Mouse (Mus musculus): ENCODE measurements around the gene AY074887.
A peak's percentile ranks its signal among the peaks of the same experiment; 100 is the strongest.
"Not testable (repeated sequence)": the region's sequence is repeated elsewhere in the genome, so short reads cannot be mapped to it uniquely, and the experiment has no call there.

The AY074887 gene

DNA sequence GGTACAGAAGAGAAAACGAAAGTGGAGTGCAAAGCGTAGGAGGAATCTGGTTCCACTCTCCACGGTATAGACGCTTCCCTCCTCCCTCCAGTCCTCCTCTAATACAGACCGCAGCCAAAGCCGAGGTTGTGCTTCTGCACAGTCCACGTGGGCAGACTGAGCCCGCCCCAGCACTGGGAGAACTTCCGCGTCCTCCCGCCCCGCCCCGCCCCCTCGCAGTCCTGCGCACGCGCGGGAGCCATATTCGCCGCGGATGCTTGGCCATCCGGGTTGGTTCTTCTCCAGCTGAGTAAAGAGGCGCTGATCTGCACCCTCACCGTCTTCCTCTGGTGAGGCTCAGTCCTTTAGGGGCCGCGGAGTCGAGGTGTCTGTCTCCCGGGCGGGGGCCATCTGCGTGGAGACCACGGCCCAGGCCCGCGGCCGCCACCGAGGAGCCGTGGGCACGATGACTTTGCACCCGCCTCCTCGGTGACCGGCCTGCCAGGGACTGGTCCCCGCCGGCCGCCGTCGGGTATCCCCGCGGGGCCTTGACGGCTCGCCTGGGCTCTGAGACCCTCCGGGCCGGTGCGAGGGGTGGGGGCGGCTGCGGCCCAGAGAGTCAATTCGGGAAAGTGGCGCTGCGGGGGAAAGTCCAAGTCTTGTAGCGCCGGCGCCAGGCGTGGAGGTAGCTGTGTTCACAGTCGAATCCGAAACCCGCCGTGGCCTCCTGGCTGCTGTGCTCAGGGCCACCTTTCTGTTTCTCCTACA is at the start of gene AY074887, which contains the start of gene Psma4:
Gene AY074887, minus strand, starts transcription at position 424 of the 747 bp plus-strand sequence.
Gene Psma4, plus strand, starts transcription at position 216 of the 747 bp plus-strand sequence.
- DNase-seq (ENCODE audit: low spot score in 2 of 2): peak; percentile 90

- DNase-seq (ENCODE audit: low spot score in 2 of 2): no peak
These were observed 44.8 kb upstream of the AY074887 start for GRCm38 (mm10) chr9:54995645-54996044.

GRCm38 (mm10) chr9:54994381-54994780 is 43.6 kb upstream of the AY074887 start:
- no peak for DNase-seq (ENCODE audit: low spot score in 2 of 2)

DNA sequence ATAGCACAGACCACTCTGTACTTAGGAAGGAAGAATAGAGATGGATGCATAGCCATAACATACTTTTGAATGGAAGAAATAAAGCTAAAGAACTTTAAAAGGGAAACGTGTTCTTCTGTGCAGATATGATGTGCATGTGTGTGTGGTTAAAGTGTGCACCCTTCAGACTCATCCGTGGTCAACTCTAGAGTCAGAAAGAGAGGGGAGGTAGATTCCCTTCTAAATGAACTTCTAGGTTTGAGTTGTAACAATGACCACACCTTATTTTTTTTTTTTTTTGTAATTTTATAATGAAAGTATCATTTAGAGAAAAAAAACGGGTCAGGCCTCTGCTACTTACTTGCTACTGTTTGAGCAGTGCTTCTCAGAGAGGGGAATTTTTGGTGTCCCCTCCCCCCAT is 39.6 kb upstream of the AY074887 start:
- DNase-seq (ENCODE audit: low spot score in 2 of 2): no peak

DNA sequence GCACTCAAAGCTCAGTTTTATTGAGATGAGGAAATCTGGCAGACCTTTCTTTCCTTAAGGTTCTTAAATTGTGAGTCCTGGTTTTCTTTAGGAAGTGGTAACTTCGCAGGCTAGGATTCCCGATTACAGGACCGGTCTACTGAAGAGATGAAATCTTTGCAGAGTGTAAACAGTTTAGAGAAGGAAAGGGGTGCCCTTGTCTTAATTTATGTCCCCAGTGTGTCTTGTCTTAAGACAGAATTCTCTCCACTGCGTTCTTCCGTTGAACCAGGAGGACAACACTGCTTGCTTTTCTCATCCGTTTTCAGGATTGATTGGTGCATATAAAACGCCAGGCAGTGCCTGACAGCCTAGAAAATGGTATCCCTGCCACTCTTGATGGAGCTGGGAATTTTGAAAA is 31.6 kb upstream of the AY074887 start:
- no peak for DNase-seq (ENCODE audit: low spot score in 2 of 2)

DNA sequence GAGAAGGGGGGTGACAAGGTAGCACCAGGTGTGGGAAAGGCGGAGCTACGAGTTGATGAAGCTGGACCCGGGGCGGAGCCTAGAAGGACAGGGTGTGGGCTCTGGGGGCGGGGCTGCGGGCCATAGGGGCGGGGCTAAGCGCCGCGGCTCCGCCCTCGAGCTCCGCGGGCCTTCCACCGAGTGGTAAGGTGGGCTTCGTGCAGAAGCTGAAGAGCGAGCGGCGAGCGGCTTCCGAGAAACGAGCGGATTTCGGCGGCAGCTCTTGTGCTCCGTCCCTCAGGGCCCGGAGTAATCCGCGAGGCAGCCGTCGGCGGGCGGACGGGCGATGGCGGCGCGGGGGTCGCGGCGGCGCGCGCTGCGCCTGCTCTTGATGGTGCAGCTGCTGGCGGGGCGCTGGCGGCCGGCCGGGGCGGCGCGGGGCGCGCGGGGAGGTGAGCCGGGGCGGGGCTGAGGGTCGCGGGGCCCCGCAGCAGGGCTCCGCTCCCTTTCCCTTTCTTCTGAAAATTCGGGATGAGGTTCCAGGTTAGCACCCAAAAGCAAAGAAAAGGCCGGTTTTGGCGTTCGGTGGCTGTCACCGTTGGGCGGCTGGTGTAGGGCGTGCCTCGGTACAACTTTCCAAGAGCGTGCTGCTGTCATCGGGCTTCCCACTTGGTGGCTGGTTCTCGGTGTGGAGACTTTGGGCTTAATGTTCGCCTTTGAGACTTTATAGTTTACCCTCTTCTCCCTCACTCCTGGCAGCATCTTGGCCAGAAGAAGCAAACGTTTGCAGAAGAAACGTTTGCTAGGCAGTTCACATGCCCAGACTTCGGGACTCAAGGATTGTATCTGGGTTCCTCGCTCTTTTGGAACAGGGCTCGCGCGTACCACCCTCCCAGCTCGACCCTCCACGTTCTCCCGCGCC is 30.7 kb upstream of the AY074887 start:
- DNase-seq (ENCODE audit: low spot score in 2 of 2): no peak

GRCm38 (mm10) chr9:54980674-54981073 is 29.9 kb upstream of the AY074887 start, which contains the start of gene Chrna5:
TSS of gene Chrna5 (plus strand) at chr9:54980880.
- DNase-seq (ENCODE audit: low spot score in 2 of 2): no peak

DNA sequence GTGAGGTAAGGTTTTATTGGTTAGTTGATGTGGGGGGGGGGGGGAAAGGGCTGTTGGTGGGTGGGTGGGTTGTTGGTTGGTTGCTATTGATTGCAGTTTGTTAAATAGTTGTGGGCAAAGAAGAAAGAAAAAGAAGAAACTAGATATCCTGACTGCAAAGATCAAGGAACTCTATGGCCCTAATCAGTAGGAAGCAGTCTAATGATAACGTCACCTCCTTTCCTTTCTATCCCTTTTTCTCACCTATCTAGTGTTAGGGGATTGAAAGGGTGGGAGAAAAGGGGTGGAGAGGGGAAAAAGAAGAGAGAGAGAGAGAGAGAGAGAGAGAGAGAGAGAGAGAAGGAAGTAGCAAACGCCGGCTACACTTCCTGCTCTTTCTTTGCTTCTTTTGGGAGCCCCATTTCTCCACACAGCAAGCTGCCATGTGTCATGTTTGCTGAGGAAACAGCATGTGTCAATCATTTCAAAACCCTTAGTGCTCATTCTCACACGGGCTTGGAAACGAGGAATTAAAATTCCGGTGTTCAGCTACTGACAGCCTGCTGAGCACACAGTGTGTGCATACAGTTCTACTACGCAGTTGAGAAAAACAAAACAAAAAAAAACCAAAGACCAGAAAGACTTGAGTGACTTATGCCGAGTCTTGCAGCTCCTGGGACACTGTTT is 19.3 kb upstream of the AY074887 start:
- no peak for DNase-seq (ENCODE audit: low spot score in 2 of 2)

DNA sequence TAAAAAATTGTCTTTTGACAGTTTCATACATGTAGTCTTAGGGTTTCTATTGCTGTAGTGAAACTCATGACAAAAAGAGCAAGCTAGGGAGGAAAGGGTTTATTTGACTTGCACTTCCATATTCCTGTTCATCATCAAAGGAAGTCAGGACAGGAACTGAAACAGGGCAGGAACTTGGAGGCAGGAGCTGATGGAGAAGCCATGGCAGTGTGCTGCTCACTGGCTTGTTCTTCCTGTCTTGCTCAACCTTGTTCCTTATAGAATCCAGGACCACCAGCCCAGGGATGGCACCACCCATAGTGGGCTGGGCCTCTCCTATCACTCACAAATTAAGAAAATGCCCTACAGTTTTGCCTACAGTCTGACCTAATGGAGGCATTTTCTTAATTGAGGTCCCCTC is 12.9 kb upstream of the AY074887 start:
- no peak for DNase-seq (ENCODE audit: low spot score in 2 of 2)

DNA sequence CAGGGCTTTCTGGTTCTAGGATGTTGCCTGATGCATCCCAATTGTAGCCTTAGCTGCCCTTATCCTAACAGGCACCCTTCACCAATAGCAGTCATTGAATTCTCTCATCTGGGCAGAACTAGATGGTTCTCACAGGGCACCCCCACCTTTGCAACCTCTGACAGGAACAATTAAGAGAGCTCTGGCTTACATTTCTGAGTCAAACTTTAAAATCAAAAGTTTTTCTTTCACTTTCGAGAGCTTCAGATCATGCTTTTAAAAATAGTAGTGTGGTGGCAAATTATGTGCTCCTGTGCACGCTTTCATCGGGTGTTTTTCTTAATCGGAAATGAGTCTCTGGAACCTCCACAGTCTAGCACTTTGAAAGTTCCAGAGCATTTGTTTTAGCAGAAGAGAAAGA is 10.3 kb upstream of the AY074887 start:
- DNase-seq (ENCODE audit: low spot score in 2 of 2): no peak

- DNase-seq (ENCODE audit: low spot score in 2 of 2): not testable (repeated sequence)
These were observed 636 bp downstream of the AY074887 start for GRCm38 (mm10) chr9:54950162-54950561.

DNA sequence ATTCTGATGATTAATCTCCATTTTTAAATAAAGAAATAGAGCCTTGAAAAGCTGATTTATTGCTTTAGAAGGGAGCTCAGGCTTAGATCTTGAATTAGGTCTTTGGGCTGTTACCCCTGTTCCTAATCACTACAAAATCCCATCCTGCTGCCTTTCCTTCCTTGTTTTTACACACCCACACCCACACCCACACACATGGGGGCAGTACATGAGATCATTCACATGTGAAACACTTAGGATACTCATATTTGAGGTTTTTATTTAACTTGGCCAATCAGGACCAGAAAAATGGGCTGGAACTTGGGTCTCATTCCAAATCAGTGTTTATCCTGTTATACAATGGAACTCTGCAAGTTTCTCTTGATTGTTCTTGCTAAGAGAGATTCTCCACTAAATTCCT is 1.3 kb downstream of the AY074887 start:
- no peak for DNase-seq (ENCODE audit: low spot score in 2 of 2)

GRCm38 (mm10) chr9:54946256-54946655 is 4.5 kb downstream of the AY074887 start:
- DNase-seq (ENCODE audit: low spot score in 2 of 2): peak in 1 of 2 experiments; percentile 41

- no peak for DNase-seq (ENCODE audit: low spot score in 2 of 2)
These were observed 6.3 kb downstream of the AY074887 start for GRCm38 (mm10) chr9:54944467-54944866.

DNA sequence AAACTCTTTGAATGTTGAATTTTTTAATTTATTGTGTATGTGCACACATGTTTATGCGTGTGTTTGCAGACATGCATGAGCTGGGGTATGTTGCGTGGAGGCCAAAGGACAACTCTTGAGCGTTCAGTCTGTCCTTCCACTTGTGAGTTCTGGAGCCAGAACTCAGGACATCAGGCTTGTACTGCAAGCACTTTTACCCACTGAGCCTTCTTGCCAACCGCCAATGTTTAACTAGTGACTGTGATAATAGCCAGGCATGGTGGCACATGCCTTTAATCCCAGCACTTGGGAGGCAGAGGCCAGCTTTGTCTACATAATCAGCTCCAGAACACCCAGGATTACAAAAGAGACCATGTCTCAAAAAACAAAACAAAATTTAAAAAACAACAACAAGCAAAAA is 8.7 kb downstream of the AY074887 start:
- DNase-seq (ENCODE audit: low spot score in 2 of 2): no peak

DNA sequence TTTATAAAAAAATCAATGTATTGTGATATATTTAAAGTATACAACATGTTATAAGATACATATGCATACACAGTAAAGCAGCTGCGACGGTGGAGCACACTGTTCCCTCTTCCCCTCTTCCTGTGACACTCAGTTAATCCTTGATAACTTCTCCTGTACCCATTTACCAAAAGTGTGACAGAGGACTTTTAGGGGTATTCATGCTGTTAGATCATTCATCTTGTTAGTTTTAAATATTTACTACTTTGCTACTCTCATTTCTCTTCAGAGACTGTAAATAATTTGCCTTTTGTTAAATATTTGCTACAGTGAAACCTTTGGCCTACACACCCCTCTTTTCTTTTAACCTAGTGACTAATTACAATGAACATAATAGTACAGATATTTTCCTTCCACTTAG is 18.4 kb downstream of the AY074887 start:
- no peak for DNase-seq (ENCODE audit: low spot score in 2 of 2)

GRCm38 (mm10) chr9:54931765-54932164 is 19.0 kb downstream of the AY074887 start:
- no peak for DNase-seq (ENCODE audit: low spot score in 2 of 2)

DNA sequence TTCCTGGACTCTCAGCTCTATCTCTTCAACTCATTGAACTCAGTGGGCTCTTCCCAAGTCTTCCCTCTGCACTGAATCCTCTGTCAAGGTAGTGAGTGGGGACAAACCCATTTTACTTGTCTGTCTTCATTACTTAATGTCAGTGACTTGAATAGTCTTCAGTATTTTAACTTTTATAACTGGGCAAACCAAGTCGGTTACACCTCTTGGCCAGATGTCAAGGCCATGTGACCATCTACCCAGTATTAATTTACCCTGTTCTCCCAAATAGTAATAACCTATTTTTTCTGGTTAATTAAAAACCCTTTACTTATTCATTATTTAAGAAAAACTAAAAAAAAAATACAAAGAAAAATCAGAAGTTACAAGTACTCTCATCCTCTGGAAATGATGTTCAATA is 20.1 kb downstream of the AY074887 start:
- no peak for DNase-seq (ENCODE audit: low spot score in 2 of 2)

GRCm38 (mm10) chr9:54919946-54920345 is 30.9 kb downstream of the AY074887 start:
- no peak for DNase-seq (ENCODE audit: low spot score in 2 of 2)

DNA sequence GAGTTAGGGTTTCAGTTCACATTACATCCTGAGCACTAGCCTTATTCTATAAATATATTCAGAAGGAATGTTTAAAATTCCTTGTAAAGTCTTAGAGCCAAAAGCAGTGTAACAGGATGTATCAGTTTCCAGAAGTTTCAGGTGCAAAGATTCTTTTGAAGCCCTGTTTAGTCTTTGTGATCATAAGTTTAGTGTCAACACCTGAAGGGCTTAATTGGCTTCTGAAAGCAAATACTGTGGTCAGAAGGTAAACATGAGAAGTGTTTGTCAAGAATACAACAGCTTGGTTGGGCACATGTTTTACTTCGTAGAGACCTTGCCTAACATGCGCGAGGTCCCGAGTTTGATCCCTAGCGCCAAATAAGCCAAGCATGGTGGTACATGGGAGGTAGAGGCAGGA is 32.0 kb downstream of the AY074887 start:
- DNase-seq (ENCODE audit: low spot score in 2 of 2): no peak

GRCm38 (mm10) chr9:54918191-54918590 is 32.6 kb downstream of the AY074887 start:
- DNase-seq (ENCODE audit: low spot score in 2 of 2): no peak

DNA sequence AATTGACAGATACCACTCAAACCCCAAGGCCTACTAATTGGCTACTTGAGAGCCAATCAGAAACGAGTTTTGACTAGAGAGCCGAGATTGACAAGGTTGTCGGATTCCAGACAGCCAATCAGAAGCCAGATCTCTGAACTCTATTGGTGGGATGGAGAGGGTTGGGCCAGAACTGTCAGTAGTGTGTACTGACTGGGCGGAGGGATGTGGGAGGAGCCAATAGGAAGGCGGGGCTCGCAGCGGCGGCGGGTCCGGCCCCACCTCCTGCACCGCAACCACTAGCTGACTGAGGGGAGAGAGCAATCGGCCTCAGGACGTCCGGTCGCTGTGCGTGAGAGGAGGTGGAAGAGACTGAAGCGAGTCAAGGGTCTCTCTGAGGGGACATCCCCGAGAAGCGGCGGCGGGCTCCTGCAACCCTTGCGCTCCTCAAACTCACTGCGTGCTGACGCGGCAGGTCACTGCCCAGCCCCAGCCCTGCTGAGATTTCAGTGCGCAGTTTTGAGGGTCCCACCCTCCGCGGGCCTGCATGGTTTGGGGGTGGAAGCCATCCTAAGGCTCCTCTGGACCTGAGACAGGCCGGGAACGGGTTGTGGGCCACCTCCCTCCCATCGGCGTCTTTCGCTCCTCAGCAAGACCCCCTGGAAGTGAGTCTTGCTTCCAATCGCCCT is 33.7 kb downstream of the AY074887 start, which contains the start of gene Hykk:
Gene Hykk, plus strand, starts transcription at position 274 of the 668 bp plus-strand sequence.
- peak; percentile 82 to 88 for DNase-seq (ENCODE audit: low spot score in 2 of 2)

All from urinary bladder, postnatal 4 days (tissue).